Mouse (Mus musculus): ENCODE data around the gene Pnpla3.

DNA sequence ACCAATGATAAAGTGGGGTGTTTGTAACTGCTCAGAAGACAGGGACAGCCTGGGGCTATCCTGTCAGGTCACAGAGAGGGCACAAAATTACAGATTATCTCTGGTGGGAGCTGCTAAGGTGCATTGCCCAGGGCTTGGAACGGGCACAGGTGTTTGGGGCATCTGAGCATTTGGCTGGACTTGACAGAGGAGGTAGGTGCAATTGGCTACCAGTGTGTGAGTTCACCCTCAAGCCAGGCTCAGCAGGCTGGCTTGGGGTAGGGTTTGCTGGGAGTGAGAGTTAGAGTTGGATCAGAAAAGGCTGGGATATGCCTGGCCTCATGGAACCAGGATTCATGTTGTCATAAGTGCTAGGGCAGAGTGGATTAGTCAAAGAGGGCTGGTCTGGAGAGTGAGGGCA is 1.9 kb downstream of the Pnpla3 start:
- TF ChIP-seq CTCF (IDR thresholded peaks at IDR 0.05; ENCODE audit: insufficient read depth, low read depth, low read length) (no peak), POLR2A (IDR thresholded peaks at IDR 0.05; ENCODE audit: insufficient read depth, low read depth, low read length) (no peak)

Measured in olfactory bulb, adult 2 months (tissue).